8 mouse cellular contexts compared by ENCODE assay signal in genomic region chr1:179858780-179859551, GRCm38 (mm10). TPM values are rescaled to one million over a fixed set of nuclear protein-coding genes. Genes with fewer than 3 reads are reported as not detected.
A peak's percentile ranks its signal among the peaks of the same experiment; 100 is the strongest.
DNase-seq lines count a peak whose midpoint lies in the region; ATAC-seq and TF ChIP-seq lines count a peak whose summit lies in the region.
"Had no signal": no experiment of that assay in that cellular context is flagged by ENCODE, and none has a peak within 500 bp of the region (broad histone marks: within the 10 kb centered on the region; RNA-seq: fewer than 3 reads in every experiment).

No protein-coding gene starts in this region.

- no peaks in the 10 kb centered on the region for H3K9me3 ChIP-seq in CH12.LX (replicated peaks; ENCODE audit: low read length)
- no peaks in the 10 kb centered on the region for H3K9me3 ChIP-seq in embryonic facial prominence, embryonic 10.5 days
- no peaks in the 10 kb centered on the region for H3K9me3 ChIP-seq in midbrain, embryonic 15.5 days

- H3K79me2 ChIP-seq in CH12.LX (replicated peaks; ENCODE audit: control insufficient read depth, extremely low read depth, insufficient read depth, poor library complexity, severe bottlenecking) = no peaks in the 10 kb centered on the region

- TF ChIP-seq RAD21 in CH12.LX (IDR thresholded peaks at IDR 0.05; ENCODE audit: low read depth, low read length) = peak; percentile 83

- dilution Hi-C loops in CH12.LX (cut with MboI; ENCODE audit: extremely low pct_ligation_motif_present, extremely low pct_unique_long_range_greater_than_20kb, low sequenced_read_pairs) = no loop called here

- in situ Hi-C loops in CH12.LX (cut with MboI; ENCODE audit: low pct_ligation_motif_present, low pct_unique_long_range_greater_than_20kb, low sequenced_read_pairs) = loop anchor here (25.0 kb wide), 1 partner anchor 553 kb away; no protein-coding TSS in a partner anchor

- peaks cover 8 to 16% of the 10 kb centered on the region in 2 experiments for H3K4me1 ChIP-seq in CH12.LX (ENCODE audit: control insufficient read depth in 1 of 2, insufficient read depth in 2 of 2)
- H3K4me1 ChIP-seq in embryonic facial prominence, embryonic 10.5 days = peaks cover 17% of the 10 kb centered on the region
- H3K4me1 ChIP-seq in midbrain, embryonic 15.5 days = 0 out of 2 replicates have a peak, but pooled peaks cover 3% of the 10 kb centered on the region

- peaks cover 4 to 43% of the 10 kb centered on the region in 2 experiments for H3K36me3 ChIP-seq in CH12.LX (replicated peaks in 1 of 2; ENCODE audit: control insufficient read depth in 1 of 2, insufficient read depth in 1 of 2, low read length in 1 of 2)
- H3K36me3 ChIP-seq in embryonic facial prominence, embryonic 10.5 days (replicated peaks) = no peaks in the 10 kb centered on the region
- no peaks in the 10 kb centered on the region for H3K36me3 ChIP-seq in midbrain, embryonic 15.5 days (replicated peaks)

- H3K9ac ChIP-seq in CH12.LX (ENCODE audit: insufficient read depth, low read depth) = no peak overlapping the region
- no peak overlapping the region for H3K9ac ChIP-seq in midbrain, embryonic 15.5 days

- peak; percentile 71 to 72 for TF ChIP-seq CTCF in CH12.LX (conservative IDR thresholded peaks at IDR 0.05 in 1 of 2, IDR thresholded peaks at IDR 0.05 in 1 of 2; ENCODE audit: low read depth in 2 of 2, low read length in 2 of 2)

- no peak for TF ChIP-seq EP300 in CH12.LX (IDR thresholded peaks at IDR 0.05; ENCODE audit: low read length)

- DNase-seq in CH12.LX (ENCODE audit: extremely low read depth) = peak; percentile 52
- DNase-seq in MN1 (ENCODE audit: low spot score) = peak; percentile 76
- peak; percentile 36 for DNase-seq in embryonic facial prominence, embryonic 10.5 days (ENCODE audit: low spot score)
- DNase-seq in heart, postnatal 10 days = peak; percentile 48 to 65
- DNase-seq in layer of hippocampus, postnatal 14 days (ENCODE audit: low spot score in 2 of 2) = peak; percentile 23 to 75
- DNase-seq in urinary bladder, postnatal 25 days (ENCODE audit: low spot score) = no peak

- TF ChIP-seq POLR2A in CH12.LX (IDR thresholded peaks at IDR 0.05; ENCODE audit: low read depth, low read length) = no peak

- no peaks in the 10 kb centered on the region for H3K27me3 ChIP-seq in CH12.LX (replicated peaks)
- H3K27me3 ChIP-seq in embryonic facial prominence, embryonic 10.5 days (replicated peaks; ENCODE audit: low read depth, poor library complexity, severe bottlenecking) = no peaks in the 10 kb centered on the region
- H3K27me3 ChIP-seq in midbrain, embryonic 15.5 days (replicated peaks) = no peaks in the 10 kb centered on the region

- ATAC-seq in midbrain, embryonic 15.5 days (replicated peaks) = peak; percentile 73

- 44% methylated on average over 14 of the region's 14 CpGs for WGBS in embryonic facial prominence, embryonic 10.5 days
- WGBS in midbrain, embryonic 15.5 days = 47% methylated on average over 14 of the region's 14 CpGs

- no peak overlapping the region for H3K4me2 ChIP-seq in CH12.LX (ENCODE audit: insufficient read depth, low read depth, poor library complexity, severe bottlenecking)
- no peak overlapping the region for H3K4me2 ChIP-seq in midbrain, embryonic 15.5 days

- no peak overlapping the region for H3K27ac ChIP-seq in CH12.LX (ENCODE audit: insufficient read depth, low read depth)
- H3K27ac ChIP-seq in embryonic facial prominence, embryonic 10.5 days (replicated peaks) = no peak overlapping the region
- no peak overlapping the region for H3K27ac ChIP-seq in midbrain, embryonic 15.5 days

- intact Hi-C loops in heart, postnatal 10 days (cut with DNase I) = loop anchor here (2.0 to 5.0 kb wide), 2 partner anchors 256 to 273 kb away; no protein-coding TSS in a partner anchor

- H3K4me3 ChIP-seq in CH12.LX (replicated peaks in 1 of 3; ENCODE audit: low read depth in 2 of 3, low read length in 2 of 3, poor library complexity in 1 of 3) = no peak overlapping the region
- no peak overlapping the region for H3K4me3 ChIP-seq in embryonic facial prominence, embryonic 10.5 days
- no peak overlapping the region for H3K4me3 ChIP-seq in midbrain, embryonic 15.5 days

TF ChIP-seq in CH12.LX, 34 proteins besides CTCF, POLR2A, EP300 and RAD21:
- TF ChIP-seq SMC3 (IDR thresholded peaks at IDR 0.05; ENCODE audit: low read depth, low read length) (peak; percentile 61), JUN (IDR thresholded peaks at IDR 0.05; ENCODE audit: insufficient read depth, low read depth, low read length) (no peak), JUND (conservative IDR thresholded peaks at IDR 0.05; ENCODE audit: low read depth, low read length) (no peak)

RNA-seq across cellular contexts. Expression of gene Ahctf1, which starts 55.5 kb away (rescaled TPM):
- total RNA-seq in CH12.LX (2012; rRNA removed) (79.2 and 81.0 TPM in 2 replicates), CH12.LX (2014; rRNA removed) (111 and 127 TPM in 2 replicates)
- polyA plus RNA-seq in CH12.LX (2012; ENCODE audit: insufficient read length, low read depth) = 90.3 and 96.0 TPM in 2 replicates
- polyA plus RNA-seq in embryonic facial prominence, embryonic 10.5 days (2016; fragmentation: Nextera tagmentation; extraction: Ambion mirVana) = 30.8 and 35.3 TPM in 2 replicates
- 10 to 100 TPM; 21.9 to 25.2 TPM for total RNA-seq in heart, postnatal 10 days (2021)
- total RNA-seq in layer of hippocampus, postnatal 14 days (2021) = 10 to 100 TPM; 27.9 to 28.5 TPM
- 20.7 and 20.9 TPM in 2 replicates for polyA plus RNA-seq in midbrain, embryonic 15.5 days (2015; fragmentation: Nextera tagmentation; extraction: Ambion mirVana)

RNA-seq across cellular contexts. Expression of gene Gm10518, which starts 55.8 kb away (rescaled TPM):
- total RNA-seq in CH12.LX (2012; rRNA removed) (8.0 TPM in 2 replicates), CH12.LX (2014; rRNA removed) (not detected in 2 replicates)
- 0.40 TPM in 1 of 2 replicates, not detected in the other for polyA plus RNA-seq in CH12.LX (2012; ENCODE audit: insufficient read length, low read depth)
- polyA plus RNA-seq in embryonic facial prominence, embryonic 10.5 days (2016; fragmentation: Nextera tagmentation; extraction: Ambion mirVana) = 0.14 and 0.17 TPM in 2 replicates
- total RNA-seq in heart, postnatal 10 days (2021) = not detected
- not detected for total RNA-seq in layer of hippocampus, postnatal 14 days (2021)
- 0.23 TPM in 1 of 2 replicates, not detected in the other for polyA plus RNA-seq in midbrain, embryonic 15.5 days (2015; fragmentation: Nextera tagmentation; extraction: Ambion mirVana)
- polyA plus RNA-seq: gonadal fat pad, adult 2 months had no signal
